Mouse (Mus musculus) testis, adult 2 months (tissue): ENCODE measurements at regions not wholly inside any gene's neighbourhood (a gene's known extent, or its start where the extent isn't known, plus 50 kb on each side); places are given as distances from the start of the nearest gene placed in this dataset.

Experiments used
- CTCF ChIP-seq: fragments of 200-500 bp; IDR thresholded peaks from 2 replicates; pipeline ENCODE4 v1.5.1; 2012; ENCODE audit warnings: low read depth, mild to moderate bottlenecking, inconsistent platforms, low read length, moderate library complexity; ENCODE audit not compliant: control insufficient read depth, insufficient read depth, insufficient replicate concordance
- POLR2A ChIP-seq: fragments of 200-500 bp; IDR thresholded peaks from 2 replicates; pipeline ENCODE4 v1.6.1; 2012; ENCODE audit warnings: low read depth, mild to moderate bottlenecking, inconsistent platforms, low read length, moderate library complexity; ENCODE audit not compliant: control insufficient read depth

- TF ChIP-seq POLR2A (no peak), CTCF (no peak)
Observed at GRCm38 (mm10) chr15:6034156-6034555, 265.4 kb upstream of the Dab2 start.
